Mouse (Mus musculus) olfactory bulb, adult 2 months (tissue): ENCODE results near the gene Tmem210.

Experiments
- CTCF ChIP-seq: fragments of 200-500 bp; IDR thresholded peaks from 2 replicates; pipeline ENCODE4 v1.5.1; 2012; ENCODE audit warnings: low read depth, mild to moderate bottlenecking, low read length, moderate library complexity; ENCODE audit not compliant: insufficient read depth
- POLR2A ChIP-seq: fragments of 200-500 bp; IDR thresholded peaks from 2 replicates; pipeline ENCODE4 v1.6.1; 2012; ENCODE audit warnings: mild to moderate bottlenecking, low read depth, low read length, moderate library complexity; ENCODE audit not compliant: insufficient read depth

DNA sequence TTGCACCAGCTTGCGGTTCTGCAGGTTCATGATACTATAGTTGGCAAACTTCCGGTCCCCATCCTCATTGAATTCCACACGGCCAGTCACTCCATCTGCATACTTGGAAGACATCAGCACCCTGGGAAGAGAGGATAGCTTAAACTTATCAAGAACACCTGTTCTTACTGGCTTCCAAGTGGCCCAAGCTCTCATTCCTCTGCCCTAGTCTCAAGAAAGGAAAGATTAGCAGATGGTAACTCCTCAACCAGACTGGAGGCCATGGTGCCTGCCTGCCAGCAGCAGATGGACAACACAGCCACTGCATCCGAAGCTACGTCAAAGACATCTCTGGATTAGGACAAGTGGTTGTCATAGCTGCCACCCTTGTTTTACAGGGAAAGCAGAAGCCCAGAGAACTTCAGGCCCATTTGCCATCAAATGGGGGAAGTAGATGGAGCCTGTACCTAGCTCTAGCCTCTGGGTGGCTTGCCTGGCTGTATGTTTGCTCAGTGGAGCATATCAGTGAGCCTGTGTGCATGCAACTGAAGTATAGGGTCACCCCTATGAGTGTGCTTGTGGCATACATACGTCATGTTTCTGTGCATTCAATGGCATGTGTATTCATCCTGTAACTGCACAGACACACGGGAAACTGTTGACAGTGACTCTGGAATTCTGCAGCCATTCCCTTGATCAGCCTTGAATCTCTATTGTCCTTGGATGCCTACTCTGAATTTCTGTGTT is 16.1 kb downstream of the Tmem210 start:
- no peak for TF ChIP-seq CTCF
- TF ChIP-seq POLR2A = no peak
